Mouse (Mus musculus) stomach, postnatal 0 days (tissue): ENCODE measurements at regions not wholly inside any gene's neighbourhood (a gene's known extent, or its start where the extent isn't known, plus 50 kb on each side); places are given as distances from the start of the nearest gene placed in this dataset.

Source experiments
- CTCF ChIP-seq: IDR thresholded peaks from 2 replicates; pipeline ENCODE4 v1.5.1; 2016; ENCODE audit warnings: antibody characterized with exemption, low read depth, mild to moderate bottlenecking, moderate library complexity
- EP300 ChIP-seq: optimal IDR thresholded peaks from 2 replicates; pipeline ENCODE3; 2016; ENCODE audit warnings: antibody characterized with exemption

- TF ChIP-seq CTCF (no peak), EP300 (no peak)
Observed at GRCm38 (mm10) chr11:27086516-27086915, 492.7 kb upstream of the Vrk2 start.
